17 mouse cellular contexts compared by ENCODE assay signal in the genomic region with DNA sequence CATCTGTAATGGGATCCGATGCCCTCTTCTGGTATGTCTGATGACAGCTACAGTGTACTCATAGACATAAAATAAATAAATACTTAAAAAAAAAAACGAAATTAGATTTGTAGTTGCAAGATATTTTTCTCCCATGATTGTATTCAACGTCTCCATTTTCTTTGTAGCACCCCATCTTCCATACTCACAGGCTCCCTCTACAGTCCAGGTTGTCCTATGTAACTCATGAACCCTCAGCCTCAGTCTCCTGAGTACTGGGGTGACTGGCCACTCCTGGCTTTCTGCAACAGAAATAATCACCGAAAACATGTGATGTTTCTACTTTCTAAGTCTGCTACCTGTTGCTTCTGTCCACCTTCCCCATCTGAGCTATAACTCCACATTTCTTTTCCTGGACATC. TPM values are rescaled to one million over a fixed set of nuclear protein-coding genes. Genes with fewer than 3 reads are reported as not detected.
DNase-seq lines count a peak whose midpoint lies in the region; ATAC-seq and TF ChIP-seq lines count a peak whose summit lies in the region.
"Had no signal": no experiment of that assay in that cellular context is flagged by ENCODE, and none has a peak within 500 bp of the region (broad histone marks: within the 10 kb centered on the region; RNA-seq: fewer than 3 reads in every experiment).

No protein-coding gene starts in this region.

- H3K4me3 ChIP-seq in heart, embryonic 13.5 days = no peak overlapping the region
- H3K4me3 ChIP-seq in heart, embryonic 10.5 days = no peak overlapping the region
- H3K4me3 ChIP-seq in lung, embryonic 14.5 days (ENCODE audit: low read depth, low read length) = no peak overlapping the region
- H3K4me3 ChIP-seq in E14TG2a.4 (replicated peaks; ENCODE audit: low read length) = no peak overlapping the region
- H3K4me3 ChIP-seq: midbrain, embryonic 12.5 days had no signal

- TF ChIP-seq CTCF in lung, embryonic 14.5 days (IDR thresholded peaks at IDR 0.05; ENCODE audit: low read depth) = peak; percentile 32
- 0 out of 2 replicates have a peak, but pooled peaks have one; percentile 9 for TF ChIP-seq CTCF in E14TG2a.4 (conservative IDR thresholded peaks at IDR 0.05; ENCODE audit: low read length)

- no peaks in the 10 kb centered on the region for H3K27me3 ChIP-seq in heart, embryonic 13.5 days (replicated peaks)
- peaks cover 5% of the 10 kb centered on the region; the same call in 1 of the 2 replicates for H3K27me3 ChIP-seq in heart, embryonic 10.5 days (ENCODE audit: insufficient read depth, poor library complexity, severe bottlenecking)
- H3K27me3 ChIP-seq in lung, embryonic 14.5 days (ENCODE audit: insufficient read depth, low read length) = no peaks in the 10 kb centered on the region
- H3K27me3 ChIP-seq in E14TG2a.4 (ENCODE audit: insufficient read depth, low read length) = peaks cover 38% of the 10 kb centered on the region
- H3K27me3 ChIP-seq: Patski had no signal

- ATAC-seq in heart, embryonic 13.5 days (ENCODE audit: extremely low read depth, insufficient number of reproducible peaks, low FRiP score, low TSS enrichment) = no peak
- no peak for ATAC-seq in lung, embryonic 14.5 days (ENCODE audit: insufficient read depth)
- ATAC-seq in megakaryocyte progenitor cell, adult 5-6 weeks (replicated peaks; ENCODE audit: poor library complexity) = peak; percentile 37
- ATAC-seq: forebrain, embryonic 16.5 days; Patski had no signal

- H3K9me3 ChIP-seq in heart, embryonic 13.5 days = no peaks in the 10 kb centered on the region
- H3K9me3 ChIP-seq in heart, embryonic 10.5 days = no peaks in the 10 kb centered on the region
- H3K9me3 ChIP-seq in lung, embryonic 14.5 days (ENCODE audit: low read depth, low read length) = no peaks in the 10 kb centered on the region
- no peaks in the 10 kb centered on the region for H3K9me3 ChIP-seq in E14TG2a.4 (ENCODE audit: low read length)
- H3K9me3 ChIP-seq: midbrain, embryonic 12.5 days had no signal

- no peak overlapping the region for H3K27ac ChIP-seq in heart, embryonic 13.5 days (replicated peaks)
- H3K27ac ChIP-seq in heart, embryonic 10.5 days = no peak overlapping the region
- no peak overlapping the region for H3K27ac ChIP-seq in lung, embryonic 14.5 days (ENCODE audit: low read depth)
- H3K27ac ChIP-seq: midbrain, embryonic 12.5 days had no signal

- H3K4me2 ChIP-seq in heart, embryonic 13.5 days = 0 out of 2 replicates have a peak overlapping the region, but pooled peaks have one; percentile 89
- no peak overlapping the region for H3K4me2 ChIP-seq in lung, embryonic 14.5 days
- H3K4me2 ChIP-seq: midbrain, embryonic 12.5 days had no signal

- WGBS in heart, embryonic 13.5 days = 58% methylated on average over 4 of the region's 4 CpGs
- WGBS in heart, embryonic 10.5 days = 64% methylated on average over 4 of the region's 4 CpGs
- WGBS in lung, embryonic 14.5 days = 62% methylated on average over 4 of the region's 4 CpGs

- H3K36me3 ChIP-seq in heart, embryonic 13.5 days = peaks cover 3% of the 10 kb centered on the region; the same call in 1 of the 2 replicates
- H3K36me3 ChIP-seq in heart, embryonic 10.5 days = 0 out of 2 replicates have a peak, but pooled peaks cover under 1% of the 10 kb centered on the region
- 0 out of 2 replicates have a peak, but pooled peaks cover 2% of the 10 kb centered on the region for H3K36me3 ChIP-seq in lung, embryonic 14.5 days (ENCODE audit: insufficient read depth)
- no peaks in the 10 kb centered on the region for H3K36me3 ChIP-seq in E14TG2a.4 (ENCODE audit: insufficient read depth, low read length)
- H3K36me3 ChIP-seq: midbrain, embryonic 12.5 days had no signal

- no peak for DNase-seq in heart, embryonic 10.5 days (ENCODE audit: low spot score)
- peak; percentile 30 for DNase-seq in lung, embryonic 14.5 days
- DNase-seq in lung, adult 18-20 months = no peak
- no peak for DNase-seq in adrenal gland, postnatal 36 days
- no peak for DNase-seq in cerebellum, adult 8-10 months
- DNase-seq: cerebellum, adult 2 months; embryo, embryonic 11 days; kidney, adult 18-20 months; right cerebral cortex, postnatal 25 days; thymus, adult 18-20 months had no signal

- peaks cover 36% of the 10 kb centered on the region for H3K4me1 ChIP-seq in heart, embryonic 13.5 days
- peaks cover 29% of the 10 kb centered on the region for H3K4me1 ChIP-seq in heart, embryonic 10.5 days
- 0 out of 2 replicates have a peak, but pooled peaks cover 8% of the 10 kb centered on the region for H3K4me1 ChIP-seq in lung, embryonic 14.5 days (ENCODE audit: insufficient read depth)
- peaks cover 28% of the 10 kb centered on the region for H3K4me1 ChIP-seq in E14TG2a.4 (replicated peaks; ENCODE audit: low read depth, low read length)

- no peak overlapping the region for H3K9ac ChIP-seq in heart, embryonic 13.5 days
- no peak overlapping the region for H3K9ac ChIP-seq in lung, embryonic 14.5 days
- H3K9ac ChIP-seq: midbrain, embryonic 12.5 days had no signal

RNA-seq across cellular contexts. Expression of gene Fgfrl1, which starts 1.0 kb away (rescaled TPM):
- 13.0 and 19.3 TPM in 2 replicates for polyA plus RNA-seq in heart, embryonic 13.5 days (2015; fragmentation: Nextera tagmentation; extraction: Ambion mirVana)
- polyA plus RNA-seq in heart, embryonic 10.5 days (2016; fragmentation: Nextera tagmentation; extraction: Ambion mirVana) = 29.0 and 31.3 TPM in 2 replicates
- 40.1 and 47.5 TPM in 2 replicates for polyA plus RNA-seq in lung, embryonic 14.5 days (2014; fragmentation: Nextera tagmentation; extraction: Ambion mirVana)
- 1.7 TPM in 2 replicates for total RNA-seq in megakaryocyte progenitor cell, adult 5-6 weeks (2015)
- 2.3 and 2.7 TPM in 2 replicates for total RNA-seq in megakaryocyte progenitor cell, adult 5-6 weeks (2017)
- total RNA-seq in adrenal gland, postnatal 36 days (2021) = 10 to 100 TPM; 45.8 to 47.5 TPM

RNA-seq across cellular contexts. Expression of gene Slc26a1, which starts 15.8 kb away (rescaled TPM):
- 0.62 and 0.99 TPM in 2 replicates for polyA plus RNA-seq in heart, embryonic 13.5 days (2015; fragmentation: Nextera tagmentation; extraction: Ambion mirVana)
- 0.58 and 0.85 TPM in 2 replicates for polyA plus RNA-seq in heart, embryonic 10.5 days (2016; fragmentation: Nextera tagmentation; extraction: Ambion mirVana)
- 0.60 and 0.70 TPM in 2 replicates for polyA plus RNA-seq in lung, embryonic 14.5 days (2014; fragmentation: Nextera tagmentation; extraction: Ambion mirVana)
- total RNA-seq in megakaryocyte progenitor cell, adult 5-6 weeks (2015) = 2.0 and 2.1 TPM in 2 replicates
- total RNA-seq in megakaryocyte progenitor cell, adult 5-6 weeks (2017) = 0.75 and 1.5 TPM in 2 replicates
- under 1 TPM in 1 of 2 experiments, not detected in 1; 0.30 TPM for total RNA-seq in adrenal gland, postnatal 36 days (2021)
- total RNA-seq: gastrocnemius, adult 8-10 months had no signal

RNA-seq across cellular contexts. Expression of gene Dgkq, which starts 21.7 kb away (rescaled TPM):
- 5.9 and 6.0 TPM in 2 replicates for polyA plus RNA-seq in heart, embryonic 13.5 days (2015; fragmentation: Nextera tagmentation; extraction: Ambion mirVana)
- 7.9 and 8.5 TPM in 2 replicates for polyA plus RNA-seq in heart, embryonic 10.5 days (2016; fragmentation: Nextera tagmentation; extraction: Ambion mirVana)
- 8.7 and 12.1 TPM in 2 replicates for polyA plus RNA-seq in lung, embryonic 14.5 days (2014; fragmentation: Nextera tagmentation; extraction: Ambion mirVana)
- 4.2 and 4.8 TPM in 2 replicates for total RNA-seq in megakaryocyte progenitor cell, adult 5-6 weeks (2015)
- total RNA-seq in megakaryocyte progenitor cell, adult 5-6 weeks (2017) = 4.2 and 8.2 TPM in 2 replicates
- 10 to 100 TPM; 17.4 to 18.7 TPM for total RNA-seq in adrenal gland, postnatal 36 days (2021)

RNA-seq across cellular contexts. Expression of gene Idua, which starts 31.0 kb away (rescaled TPM):
- polyA plus RNA-seq in heart, embryonic 13.5 days (2015; fragmentation: Nextera tagmentation; extraction: Ambion mirVana) = 13.5 and 15.4 TPM in 2 replicates
- 15.1 and 16.3 TPM in 2 replicates for polyA plus RNA-seq in heart, embryonic 10.5 days (2016; fragmentation: Nextera tagmentation; extraction: Ambion mirVana)
- 11.8 and 12.3 TPM in 2 replicates for polyA plus RNA-seq in lung, embryonic 14.5 days (2014; fragmentation: Nextera tagmentation; extraction: Ambion mirVana)
- total RNA-seq in megakaryocyte progenitor cell, adult 5-6 weeks (2015) = 15.6 and 18.5 TPM in 2 replicates
- total RNA-seq in megakaryocyte progenitor cell, adult 5-6 weeks (2017) = 3.1 and 7.3 TPM in 2 replicates
- 10 to 100 TPM; 14.0 to 16.0 TPM for total RNA-seq in adrenal gland, postnatal 36 days (2021)
